Mouse (Mus musculus): ENCODE data around the gene Exoc4. TPM values are rescaled to one million over a fixed set of nuclear protein-coding genes. Genes with fewer than 3 reads are reported as not detected.

Exoc4 gene
- polyA plus RNA-seq, 1 experiment from 2014 or later, result 18.1 TPM

GRCm38 (mm10) chr6:33716254-33716965, 467.5 kb downstream of the Exoc4 start:
- no peak overlapping the region for H3K4me3 ChIP-seq (replicated peaks; ENCODE audit: low read depth, low read length)
- H3K9me3 ChIP-seq (replicated peaks; ENCODE audit: low read length), result no peaks in the 10 kb centered on the region
- 90% methylated on average over 6 of the region's 6 CpGs for whole genome bisulfite sequencing
- no peak for DNase-seq (ENCODE audit: low spot score)
- no peak overlapping the region for H3K9ac ChIP-seq (ENCODE audit: low read depth, low read length)
- no peaks in the 10 kb centered on the region for H3K36me3 ChIP-seq (ENCODE audit: insufficient read depth, low read length)
- no peaks in the 10 kb centered on the region for H3K27me3 ChIP-seq (ENCODE audit: insufficient read depth, low read length)
- ATAC-seq (replicated peaks; ENCODE audit: low FRiP score, low read depth), result no peak
- TF ChIP-seq CTCF (IDR thresholded peaks at IDR 0.05; ENCODE audit: low read depth), result no peak
- H3K4me1 ChIP-seq (replicated peaks; ENCODE audit: insufficient read depth, low read length), result no peaks in the 10 kb centered on the region
- no peak overlapping the region for H3K4me2 ChIP-seq (ENCODE audit: low read length)
- H3K27ac ChIP-seq, result no peak overlapping the region

- no peak overlapping the region for H3K9ac ChIP-seq (ENCODE audit: low read depth, low read length)
- WGBS, result 59% methylated on average over 4 of the region's 4 CpGs
- TF ChIP-seq CTCF (IDR thresholded peaks at IDR 0.05; ENCODE audit: low read depth), result no peak
- no peaks in the 10 kb centered on the region for H3K27me3 ChIP-seq (ENCODE audit: insufficient read depth, low read length)
- ATAC-seq (replicated peaks; ENCODE audit: low FRiP score, low read depth) (no peak), DNase-seq (ENCODE audit: low spot score) (no peak)
- no peak overlapping the region for H3K27ac ChIP-seq
- no peaks in the 10 kb centered on the region for H3K4me1 ChIP-seq (replicated peaks; ENCODE audit: insufficient read depth, low read length)
- H3K4me3 ChIP-seq (replicated peaks; ENCODE audit: low read depth, low read length), result no peak overlapping the region
- H3K4me2 ChIP-seq (ENCODE audit: low read length), result no peak overlapping the region
- no peaks in the 10 kb centered on the region for H3K36me3 ChIP-seq (ENCODE audit: insufficient read depth, low read length)
- no peaks in the 10 kb centered on the region for H3K9me3 ChIP-seq (replicated peaks; ENCODE audit: low read length)
Measured at GRCm38 (mm10) chr6:33721166-33721565, 472.3 kb downstream of the Exoc4 start.

- Histone ChIP-seq H3K27ac (no peak overlapping the region), H3K4me1 (replicated peaks; ENCODE audit: insufficient read depth, low read length) (no peaks in the 10 kb centered on the region), H3K4me3 (replicated peaks; ENCODE audit: low read depth, low read length) (no peak overlapping the region), H3K27me3 (ENCODE audit: insufficient read depth, low read length) (no peaks in the 10 kb centered on the region), H3K36me3 (ENCODE audit: insufficient read depth, low read length) (no peaks in the 10 kb centered on the region), H3K9ac (ENCODE audit: low read depth, low read length) (no peak overlapping the region), H3K4me2 (ENCODE audit: low read length) (no peak overlapping the region), H3K9me3 (replicated peaks; ENCODE audit: low read length) (no peaks in the 10 kb centered on the region)
- no peak for DNase-seq (ENCODE audit: low spot score)
- WGBS, result 99% methylated on average over 2 of the region's 2 CpGs
- no peak for ATAC-seq (replicated peaks; ENCODE audit: low FRiP score, low read depth)
- no peak for TF ChIP-seq CTCF (IDR thresholded peaks at IDR 0.05; ENCODE audit: low read depth)
Measured at GRCm38 (mm10) chr6:33722811-33723210, 473.9 kb downstream of the Exoc4 start.

- Histone ChIP-seq H3K27ac (no peak overlapping the region), H3K4me1 (replicated peaks; ENCODE audit: insufficient read depth, low read length) (no peaks in the 10 kb centered on the region), H3K4me2 (ENCODE audit: low read length) (no peak overlapping the region), H3K4me3 (replicated peaks; ENCODE audit: low read depth, low read length) (no peak overlapping the region), H3K9me3 (replicated peaks; ENCODE audit: low read length) (no peaks in the 10 kb centered on the region), H3K9ac (ENCODE audit: low read depth, low read length) (no peak overlapping the region), H3K27me3 (ENCODE audit: insufficient read depth, low read length) (no peaks in the 10 kb centered on the region), H3K36me3 (ENCODE audit: insufficient read depth, low read length) (no peaks in the 10 kb centered on the region)
- DNase-seq (ENCODE audit: low spot score) (peak; percentile 15), ATAC-seq (replicated peaks; ENCODE audit: low FRiP score, low read depth) (no peak)
- no peak for TF ChIP-seq CTCF (IDR thresholded peaks at IDR 0.05; ENCODE audit: low read depth)
- WGBS, result 69% methylated on average over 3 of the region's 3 CpGs
Measured at GRCm38 (mm10) chr6:33724596-33724995, 475.7 kb downstream of the Exoc4 start.

GRCm38 (mm10) chr6:33727271-33727670, 478.4 kb downstream of the Exoc4 start:
- Histone ChIP-seq H3K27me3 (ENCODE audit: insufficient read depth, low read length) (no peaks in the 10 kb centered on the region), H3K27ac (no peak overlapping the region), H3K36me3 (ENCODE audit: insufficient read depth, low read length) (no peaks in the 10 kb centered on the region), H3K4me1 (replicated peaks; ENCODE audit: insufficient read depth, low read length) (no peaks in the 10 kb centered on the region), H3K4me3 (replicated peaks; ENCODE audit: low read depth, low read length) (no peak overlapping the region), H3K9me3 (replicated peaks; ENCODE audit: low read length) (no peaks in the 10 kb centered on the region), H3K9ac (ENCODE audit: low read depth, low read length) (no peak overlapping the region), H3K4me2 (ENCODE audit: low read length) (no peak overlapping the region)
- 32% methylated on average over 1 of the region's 1 CpGs for WGBS
- TF ChIP-seq CTCF (IDR thresholded peaks at IDR 0.05; ENCODE audit: low read depth), result no peak
- ATAC-seq (replicated peaks; ENCODE audit: low FRiP score, low read depth) (peak; percentile 76; the same call in 1 of the 2 replicates), DNase-seq (ENCODE audit: low spot score) (peak; percentile 40)

- H3K4me3 ChIP-seq (replicated peaks; ENCODE audit: low read depth, low read length), result no peak overlapping the region
- H3K4me2 ChIP-seq (ENCODE audit: low read length), result no peak overlapping the region
- no peaks in the 10 kb centered on the region for H3K9me3 ChIP-seq (replicated peaks; ENCODE audit: low read length)
- H3K36me3 ChIP-seq (ENCODE audit: insufficient read depth, low read length), result no peaks in the 10 kb centered on the region
- no peak for ATAC-seq (replicated peaks; ENCODE audit: low FRiP score, low read depth)
- H3K9ac ChIP-seq (ENCODE audit: low read depth, low read length), result no peak overlapping the region
- no peaks in the 10 kb centered on the region for H3K27me3 ChIP-seq (ENCODE audit: insufficient read depth, low read length)
- no peak for TF ChIP-seq CTCF (IDR thresholded peaks at IDR 0.05; ENCODE audit: low read depth)
- H3K27ac ChIP-seq, result no peak overlapping the region
- 22% methylated on average over 2 of the region's 2 CpGs for WGBS
- no peak for DNase-seq (ENCODE audit: low spot score)
- no peaks in the 10 kb centered on the region for H3K4me1 ChIP-seq (replicated peaks; ENCODE audit: insufficient read depth, low read length)
Measured at GRCm38 (mm10) chr6:33732214-33732613, 483.3 kb downstream of the Exoc4 start.

- Histone ChIP-seq H3K36me3 (ENCODE audit: insufficient read depth, low read length) (no peaks in the 10 kb centered on the region), H3K4me3 (replicated peaks; ENCODE audit: low read depth, low read length) (no peak overlapping the region), H3K27ac (no peak overlapping the region), H3K4me2 (ENCODE audit: low read length) (no peak overlapping the region), H3K4me1 (replicated peaks; ENCODE audit: insufficient read depth, low read length) (no peaks in the 10 kb centered on the region), H3K27me3 (ENCODE audit: insufficient read depth, low read length) (no peaks in the 10 kb centered on the region), H3K9me3 (replicated peaks; ENCODE audit: low read length) (no peaks in the 10 kb centered on the region), H3K9ac (ENCODE audit: low read depth, low read length) (no peak overlapping the region)
- TF ChIP-seq CTCF (IDR thresholded peaks at IDR 0.05; ENCODE audit: low read depth), result no peak
- DNase-seq (ENCODE audit: low spot score) (no peak), ATAC-seq (replicated peaks; ENCODE audit: low FRiP score, low read depth) (no peak)
Measured at GRCm38 (mm10) chr6:33733602-33734001, 484.7 kb downstream of the Exoc4 start.

Measured in kidney, postnatal 0 days (tissue).